Mouse (Mus musculus): ENCODE results near the gene Cyp3a41a. TPM values are rescaled to one million over a fixed set of nuclear protein-coding genes. Genes with fewer than 3 reads are reported as not detected.
"Not testable (repeated sequence)": the region's sequence is repeated elsewhere in the genome, so short reads cannot be mapped to it uniquely, and the experiment has no call there.

The Cyp3a41a gene
- not detected in 2 replicates for polyA plus RNA-seq (2015; fragmentation: Nextera tagmentation; extraction: Ambion mirVana)

DNA sequence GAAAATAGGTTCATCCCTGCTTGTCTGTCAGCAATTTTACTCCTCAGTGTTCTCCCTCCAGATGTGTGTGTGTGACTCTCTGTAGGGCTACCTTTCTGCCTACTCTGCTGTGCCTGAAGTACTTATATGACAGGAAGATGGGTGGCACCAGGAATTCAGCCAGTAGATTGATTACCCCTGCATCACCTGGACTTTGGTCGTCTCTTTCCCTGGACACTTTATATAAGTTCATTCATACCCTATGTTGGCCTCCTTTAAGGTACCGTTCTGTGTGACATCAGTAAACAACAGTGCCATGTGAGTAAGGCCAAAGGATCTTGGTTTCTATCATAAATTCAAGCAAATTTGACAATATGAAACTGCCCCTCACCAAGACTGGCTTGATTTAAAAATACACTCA is at the start of gene Cyp3a41a:
TSS of gene Cyp3a41a (minus strand) at position 101 of the 400 bp plus-strand sequence.
- not testable (repeated sequence) for H3K9me3 ChIP-seq (ENCODE audit: control insufficient read depth, low read length); H3K4me3 ChIP-seq (ENCODE audit: low read length); ATAC-seq; H3K9ac ChIP-seq (ENCODE audit: low read depth, low read length); H3K36me3 ChIP-seq (ENCODE audit: control insufficient read depth, insufficient read depth, low read length); H3K27ac ChIP-seq (ENCODE audit: low read depth, low read length); H3K4me1 ChIP-seq (ENCODE audit: control insufficient read depth, insufficient read depth, low read depth, low read length); H3K27me3 ChIP-seq (replicated peaks; ENCODE audit: control insufficient read depth, insufficient read depth, low read length); H3K4me2 ChIP-seq (ENCODE audit: low read length)
- WGBS, result 100% methylated on average over 1 of the region's 2 CpGs

DNA sequence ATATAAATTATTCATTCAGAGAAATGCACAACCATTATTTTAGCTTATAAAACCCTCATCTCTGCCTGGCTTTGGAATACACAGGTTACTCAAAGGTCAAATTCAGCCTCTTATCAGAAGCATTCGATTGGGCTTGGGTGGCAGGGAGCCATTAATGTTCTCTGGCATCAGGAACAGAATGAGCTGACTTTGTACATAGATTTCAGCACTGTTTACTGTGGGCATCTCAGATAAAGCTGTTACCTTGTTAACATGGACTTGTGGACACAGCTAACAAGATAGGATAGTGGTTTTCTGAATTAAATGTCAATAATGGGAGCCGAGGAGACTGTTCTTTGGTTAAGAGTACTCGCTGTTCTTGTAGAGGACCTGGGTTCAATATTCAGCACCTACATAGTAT is 17.6 kb upstream of the Cyp3a41a start:
- not testable (repeated sequence) for H3K27me3 ChIP-seq (replicated peaks; ENCODE audit: control insufficient read depth, insufficient read depth, low read length); ATAC-seq
- WGBS, result 72% methylated on average over 3 of the region's 3 CpGs

GRCm38 (mm10) chr5:145714296-145714695 is 5.6 kb downstream of the Cyp3a41a start:
- WGBS, result 36% methylated on average over 1 of the region's 1 CpGs
- H3K27ac ChIP-seq (ENCODE audit: low read depth, low read length); H3K4me2 ChIP-seq (ENCODE audit: low read length); H3K27me3 ChIP-seq (replicated peaks; ENCODE audit: control insufficient read depth, insufficient read depth, low read length); H3K9ac ChIP-seq (ENCODE audit: low read depth, low read length); H3K9me3 ChIP-seq (ENCODE audit: control insufficient read depth, low read length); ATAC-seq; H3K36me3 ChIP-seq (ENCODE audit: control insufficient read depth, insufficient read depth, low read length); H3K4me1 ChIP-seq (ENCODE audit: control insufficient read depth, insufficient read depth, low read depth, low read length); H3K4me3 ChIP-seq (ENCODE audit: low read length): not testable (repeated sequence)

More for the DNA sequence above, 17.6 kb upstream of the Cyp3a41a start:
- not testable (repeated sequence) for H3K27ac ChIP-seq (ENCODE audit: low read depth, low read length); H3K4me2 ChIP-seq (ENCODE audit: low read length); H3K4me3 ChIP-seq (ENCODE audit: low read length); H3K4me1 ChIP-seq (ENCODE audit: control insufficient read depth, insufficient read depth, low read depth, low read length); H3K9me3 ChIP-seq (ENCODE audit: control insufficient read depth, low read length); H3K36me3 ChIP-seq (ENCODE audit: control insufficient read depth, insufficient read depth, low read length); H3K9ac ChIP-seq (ENCODE audit: low read depth, low read length)

DNA sequence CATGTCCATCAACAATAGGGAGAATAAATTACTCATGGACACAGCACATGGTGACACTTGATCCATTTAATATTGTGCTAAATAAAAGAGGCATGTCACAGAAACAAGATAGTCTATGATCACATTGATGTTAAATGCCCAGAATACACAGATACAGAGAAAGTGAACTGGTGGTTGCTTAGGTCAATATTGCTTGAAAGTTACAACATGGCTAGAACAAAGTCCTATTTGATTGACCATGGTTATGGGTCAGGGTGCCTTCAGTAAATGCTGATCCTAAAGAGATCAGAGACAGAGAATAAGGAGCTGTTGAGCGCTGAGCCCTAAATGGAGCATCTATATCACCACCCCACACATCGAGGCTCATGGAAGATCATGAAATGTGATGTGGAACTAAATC is 12.6 kb downstream of the Cyp3a41a start:
- not testable (repeated sequence) for ATAC-seq; H3K4me3 ChIP-seq (ENCODE audit: low read length); H3K27ac ChIP-seq (ENCODE audit: low read depth, low read length); H3K9me3 ChIP-seq (ENCODE audit: control insufficient read depth, low read length); H3K4me2 ChIP-seq (ENCODE audit: low read length); H3K4me1 ChIP-seq (ENCODE audit: control insufficient read depth, insufficient read depth, low read depth, low read length); H3K36me3 ChIP-seq (ENCODE audit: control insufficient read depth, insufficient read depth, low read length); H3K9ac ChIP-seq (ENCODE audit: low read depth, low read length); H3K27me3 ChIP-seq (replicated peaks; ENCODE audit: control insufficient read depth, insufficient read depth, low read length)
- WGBS, result 91% methylated on average over 2 of the region's 2 CpGs

GRCm38 (mm10) chr5:145662007-145662406 is 57.9 kb downstream of the Cyp3a41a start:
- Histone ChIP-seq H3K9me3 (ENCODE audit: control insufficient read depth, low read length) (peaks cover 46% of the 10 kb centered on the region), H3K9ac (ENCODE audit: low read depth, low read length) (no peak overlapping the region), H3K27me3 (replicated peaks; ENCODE audit: control insufficient read depth, insufficient read depth, low read length) (no peaks in the 10 kb centered on the region), H3K27ac (ENCODE audit: low read depth, low read length) (no peak overlapping the region), H3K4me2 (ENCODE audit: low read length) (no peak overlapping the region), H3K4me3 (ENCODE audit: low read length) (no peak overlapping the region), H3K4me1 (ENCODE audit: control insufficient read depth, insufficient read depth, low read depth, low read length) (no peaks in the 10 kb centered on the region), H3K36me3 (ENCODE audit: control insufficient read depth, insufficient read depth, low read length) (no peaks in the 10 kb centered on the region)
- ATAC-seq, result no peak
- 87% methylated on average over 7 of the region's 7 CpGs for WGBS

- Histone ChIP-seq H3K36me3 (ENCODE audit: control insufficient read depth, insufficient read depth, low read length) (no peaks in the 10 kb centered on the region), H3K9me3 (ENCODE audit: control insufficient read depth, low read length) (peaks cover 23% of the 10 kb centered on the region), H3K4me1 (ENCODE audit: control insufficient read depth, insufficient read depth, low read depth, low read length) (no peaks in the 10 kb centered on the region), H3K9ac (ENCODE audit: low read depth, low read length) (no peak overlapping the region), H3K27ac (ENCODE audit: low read depth, low read length) (no peak overlapping the region), H3K4me2 (ENCODE audit: low read length) (no peak overlapping the region), H3K27me3 (replicated peaks; ENCODE audit: control insufficient read depth, insufficient read depth, low read length) (no peaks in the 10 kb centered on the region), H3K4me3 (ENCODE audit: low read length) (no peak overlapping the region)
- ATAC-seq, result no peak
- WGBS, result 79% methylated on average over 4 of the region's 4 CpGs
Measured at GRCm38 (mm10) chr5:145647779-145648178, 72.2 kb downstream of the Cyp3a41a start.

Other genes starting within 250 kb of the Cyp3a41a start
- not detected in 2 replicates for gene Cyp3a41b, start 135.4 kb downstream of the Cyp3a41a start, polyA plus RNA-seq (2015; fragmentation: Nextera tagmentation; extraction: Ambion mirVana)
- gene Cyp3a44, start 85.7 kb upstream of the Cyp3a41a start, polyA plus RNA-seq (2015; fragmentation: Nextera tagmentation; extraction: Ambion mirVana), result not detected in 2 replicates
- gene Cyp3a11, start 159.8 kb upstream of the Cyp3a41a start, polyA plus RNA-seq (2015; fragmentation: Nextera tagmentation; extraction: Ambion mirVana), result not detected in 2 replicates